Mouse (Mus musculus): ENCODE measurements around the gene Plcb4. TPM values are rescaled to one million over a fixed set of nuclear protein-coding genes. Genes with fewer than 3 reads are reported as not detected.
A peak's percentile ranks its signal among the peaks of the same experiment; 100 is the strongest.

The Plcb4 gene
- polyA plus RNA-seq, 1 experiment from 2014 or later, result 25.3 TPM

DNA sequence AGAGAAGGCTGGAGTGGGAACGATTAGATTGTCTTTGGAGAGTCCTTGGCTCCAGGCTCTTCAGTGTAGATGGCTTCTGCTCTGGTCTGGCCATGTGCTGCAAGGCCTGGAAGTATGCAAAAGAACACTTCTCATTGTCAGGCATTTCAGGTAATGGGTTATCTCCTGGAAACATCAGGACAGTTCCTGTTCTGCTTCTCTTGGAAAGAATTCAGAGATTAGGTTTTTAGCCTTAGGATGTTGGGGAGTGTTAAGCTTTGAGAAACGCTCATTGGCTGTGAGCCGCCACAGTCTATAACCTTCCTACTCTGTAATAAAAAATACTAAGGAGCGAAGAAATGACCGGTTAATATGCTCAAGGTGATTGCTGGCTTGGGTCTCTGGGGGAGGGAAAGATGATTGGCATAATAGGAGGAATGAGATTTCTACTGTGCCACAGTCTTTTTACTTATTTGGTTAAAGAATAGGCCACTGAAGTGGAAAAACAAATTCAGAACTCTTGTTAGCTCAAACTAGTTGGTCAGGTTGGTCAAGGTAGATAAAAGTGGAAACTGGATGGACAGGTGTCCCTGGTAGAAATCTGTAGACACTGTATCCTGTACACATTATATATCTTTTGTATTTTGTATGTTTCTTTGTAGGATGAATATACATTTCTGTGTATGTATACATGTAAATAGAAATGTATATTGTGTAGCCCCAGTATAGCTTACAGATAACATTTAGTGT is 21.8 kb downstream of the Plcb4 start:
- H3K27ac ChIP-seq (ENCODE audit: low read length), result no peak overlapping the region
- H3K4me1 ChIP-seq (ENCODE audit: control insufficient read depth, insufficient read depth, low read length), result no peaks in the 10 kb centered on the region
- no peaks in the 10 kb centered on the region for H3K36me3 ChIP-seq (ENCODE audit: control insufficient read depth, insufficient read depth, low read length)
- 91% methylated on average over 5 of the region's 5 CpGs for WGBS
- H3K4me3 ChIP-seq (replicated peaks; ENCODE audit: low read length), result no peak overlapping the region
- H3K9ac ChIP-seq (ENCODE audit: low read length), result no peak overlapping the region
- no peaks in the 10 kb centered on the region for H3K27me3 ChIP-seq (ENCODE audit: control insufficient read depth, insufficient read depth, low read length)
- ATAC-seq (ENCODE audit: insufficient read depth, low FRiP score), result no peak
- no peaks in the 10 kb centered on the region for H3K9me3 ChIP-seq (replicated peaks; ENCODE audit: control insufficient read depth, low read length)
- H3K4me2 ChIP-seq (ENCODE audit: low read depth, low read length), result no peak overlapping the region

DNA sequence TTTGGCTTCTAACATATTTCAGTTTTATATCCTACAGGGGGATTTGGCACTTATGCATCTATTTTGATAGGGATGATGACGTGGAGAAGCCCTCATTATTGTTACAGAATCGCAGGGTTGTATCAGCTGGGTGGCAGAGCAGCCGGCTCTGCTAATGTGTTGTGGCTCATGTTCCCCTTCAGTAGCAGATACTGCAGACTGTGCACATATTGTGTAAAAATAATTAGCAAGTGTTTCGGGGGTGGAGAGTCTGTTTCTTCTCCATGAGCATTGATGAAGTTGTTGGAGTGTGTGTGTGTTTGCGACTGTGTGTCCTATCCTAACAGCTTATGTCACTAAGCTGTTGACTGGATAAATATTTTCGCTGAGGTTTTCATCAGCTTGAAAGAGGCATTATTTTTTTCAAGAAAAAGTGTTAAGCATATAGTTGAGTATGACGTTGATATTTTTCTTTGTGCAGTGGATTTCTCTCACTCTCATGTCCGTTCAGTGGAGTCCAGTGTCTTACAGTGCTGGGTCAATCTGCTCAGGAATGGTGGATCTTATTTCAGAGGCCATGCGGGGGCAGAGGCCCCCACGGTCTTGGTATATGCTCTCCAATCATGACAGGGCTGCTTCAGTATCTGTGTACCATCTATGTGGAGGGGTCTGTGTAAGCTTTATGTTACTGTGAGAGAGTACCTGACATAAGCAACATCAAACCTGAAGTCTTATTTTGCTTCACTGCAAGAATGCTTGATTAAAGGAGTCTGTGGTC is 25.1 kb downstream of the Plcb4 start:
- Histone ChIP-seq H3K4me1 (ENCODE audit: control insufficient read depth, insufficient read depth, low read length) (peaks cover 4% of the 10 kb centered on the region), H3K4me2 (ENCODE audit: low read depth, low read length) (no peak overlapping the region), H3K9ac (ENCODE audit: low read length) (no peak overlapping the region), H3K9me3 (replicated peaks; ENCODE audit: control insufficient read depth, low read length) (no peaks in the 10 kb centered on the region), H3K36me3 (ENCODE audit: control insufficient read depth, insufficient read depth, low read length) (no peaks in the 10 kb centered on the region), H3K4me3 (replicated peaks; ENCODE audit: low read length) (no peak overlapping the region), H3K27ac (ENCODE audit: low read length) (no peak overlapping the region), H3K27me3 (ENCODE audit: control insufficient read depth, insufficient read depth, low read length) (no peaks in the 10 kb centered on the region)
- ATAC-seq (ENCODE audit: insufficient read depth, low FRiP score), result no peak
- 80% methylated on average over 10 of the region's 10 CpGs for WGBS

DNA sequence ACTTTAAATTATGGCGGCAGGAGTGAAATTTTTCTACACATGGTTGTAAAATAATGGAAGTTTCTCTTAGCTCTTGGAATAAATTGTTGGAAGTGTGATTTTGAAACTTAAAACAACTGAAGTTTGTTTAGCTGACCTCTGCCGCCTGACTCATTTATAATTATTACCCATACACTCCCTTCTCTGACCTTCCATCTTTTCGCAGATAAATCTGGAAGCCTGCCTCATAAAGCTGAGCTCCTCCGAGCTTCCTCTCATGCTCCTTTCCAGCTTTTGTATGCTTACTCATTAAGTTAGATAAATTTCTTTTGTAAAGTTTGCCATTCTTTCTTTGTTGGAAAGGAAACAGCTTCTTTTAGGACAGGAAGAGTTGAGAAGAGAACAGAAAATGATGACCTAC is 27.9 kb downstream of the Plcb4 start:
- no peaks in the 10 kb centered on the region for H3K36me3 ChIP-seq (ENCODE audit: control insufficient read depth, insufficient read depth, low read length)
- no peaks in the 10 kb centered on the region for H3K27me3 ChIP-seq (ENCODE audit: control insufficient read depth, insufficient read depth, low read length)
- H3K4me3 ChIP-seq (replicated peaks; ENCODE audit: low read length), result no peak overlapping the region
- no peaks in the 10 kb centered on the region for H3K9me3 ChIP-seq (replicated peaks; ENCODE audit: control insufficient read depth, low read length)
- peaks cover 4% of the 10 kb centered on the region for H3K4me1 ChIP-seq (ENCODE audit: control insufficient read depth, insufficient read depth, low read length)
- ATAC-seq (ENCODE audit: insufficient read depth, low FRiP score), result no peak
- no peak overlapping the region for H3K9ac ChIP-seq (ENCODE audit: low read length)
- H3K27ac ChIP-seq (ENCODE audit: low read length), result 0 out of 2 replicates have a peak overlapping the region, but pooled peaks have one; percentile 23
- no peak overlapping the region for H3K4me2 ChIP-seq (ENCODE audit: low read depth, low read length)
- 37% methylated on average over 4 of the region's 4 CpGs for WGBS

DNA sequence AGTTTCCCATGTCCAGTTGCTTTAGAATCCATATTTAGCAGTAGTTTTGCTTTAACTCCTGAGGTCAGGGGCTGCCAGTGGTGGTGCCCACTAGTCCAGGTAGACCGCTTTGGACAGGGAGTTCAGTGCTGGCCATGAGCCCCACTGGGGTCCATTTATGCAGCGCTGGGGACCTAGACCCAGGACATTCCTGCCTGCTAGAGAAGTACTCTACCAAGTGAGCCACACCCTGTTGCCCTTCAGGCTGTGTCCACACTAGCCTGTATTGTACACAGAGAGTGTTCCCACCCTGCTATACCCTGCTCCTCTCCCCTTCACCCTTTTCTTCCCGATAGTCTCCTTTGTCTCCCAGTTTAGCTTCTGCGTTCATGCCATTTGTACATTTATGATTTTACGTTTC is 28.8 kb downstream of the Plcb4 start:
- H3K27me3 ChIP-seq (ENCODE audit: control insufficient read depth, insufficient read depth, low read length), result no peaks in the 10 kb centered on the region
- peak; percentile 77; the same call in 1 of the 2 replicates for ATAC-seq (ENCODE audit: insufficient read depth, low FRiP score)

DNA sequence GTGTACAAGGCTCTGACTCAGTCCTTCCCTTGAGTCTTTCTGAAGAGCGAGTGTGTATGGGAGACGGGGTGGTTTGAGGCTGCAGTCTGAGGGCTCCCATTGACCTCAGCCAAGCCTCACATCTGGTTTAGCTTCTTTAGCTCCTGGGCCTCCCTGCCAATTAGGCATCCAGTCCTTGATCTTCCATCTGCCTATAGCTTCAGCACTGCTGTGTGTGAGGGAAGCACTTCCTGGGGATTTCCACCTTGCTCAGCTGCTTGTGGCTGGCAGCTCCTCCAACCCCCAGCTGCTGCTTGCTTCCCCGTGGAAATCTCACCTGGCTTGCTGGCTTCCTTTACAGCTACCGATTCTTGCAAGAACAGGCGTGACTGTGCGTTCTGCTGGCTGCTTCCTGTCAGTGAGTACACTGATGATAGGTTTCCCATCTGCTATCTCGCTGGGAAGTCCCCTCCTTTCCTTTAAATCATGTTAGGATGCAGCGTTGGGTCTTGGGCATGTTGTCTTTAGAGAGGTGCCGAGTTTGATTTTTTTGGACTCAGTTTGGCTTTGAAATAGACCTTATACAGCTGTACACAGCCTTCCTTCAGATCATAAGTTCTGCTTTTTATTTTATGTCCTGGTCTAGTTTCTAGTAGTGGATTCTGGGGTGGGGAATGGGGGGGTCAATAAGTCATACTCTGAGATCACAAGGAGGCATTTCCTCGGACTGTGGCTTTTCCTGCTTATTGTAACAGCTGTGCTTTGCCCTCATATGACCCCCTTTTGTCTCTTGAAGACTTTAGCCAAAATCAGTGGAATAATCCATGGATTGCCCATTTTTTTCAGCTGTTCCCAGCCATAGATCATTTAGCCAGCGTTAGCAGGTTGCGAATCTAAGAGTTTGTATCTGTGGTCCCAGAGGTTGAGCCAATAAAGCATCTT is 34.0 kb downstream of the Plcb4 start:
- H3K9ac ChIP-seq (ENCODE audit: low read length), result no peak overlapping the region
- ATAC-seq (ENCODE audit: insufficient read depth, low FRiP score), result peak; percentile 44; the same call in 1 of the 2 replicates
- H3K27ac ChIP-seq (ENCODE audit: low read length), result peak overlapping the region; percentile 15; the same call in 1 of the 2 replicates
- H3K9me3 ChIP-seq (replicated peaks; ENCODE audit: control insufficient read depth, low read length), result no peaks in the 10 kb centered on the region
- H3K27me3 ChIP-seq (ENCODE audit: control insufficient read depth, insufficient read depth, low read length), result no peaks in the 10 kb centered on the region
- 49% methylated on average over 12 of the region's 12 CpGs for WGBS
- no peak overlapping the region for H3K4me3 ChIP-seq (replicated peaks; ENCODE audit: low read length)
- H3K4me1 ChIP-seq (ENCODE audit: control insufficient read depth, insufficient read depth, low read length), result 0 out of 2 replicates have a peak, but pooled peaks cover 3% of the 10 kb centered on the region
- no peaks in the 10 kb centered on the region for H3K36me3 ChIP-seq (ENCODE audit: control insufficient read depth, insufficient read depth, low read length)
- H3K4me2 ChIP-seq (ENCODE audit: low read depth, low read length), result no peak overlapping the region

More for the DNA sequence above, 28.8 kb downstream of the Plcb4 start:
- no peaks in the 10 kb centered on the region for H3K9me3 ChIP-seq (replicated peaks; ENCODE audit: control insufficient read depth, low read length)
- no peak overlapping the region for H3K9ac ChIP-seq (ENCODE audit: low read length)
- H3K4me2 ChIP-seq (ENCODE audit: low read depth, low read length), result no peak overlapping the region
- H3K4me1 ChIP-seq (ENCODE audit: control insufficient read depth, insufficient read depth, low read length), result peaks cover 8% of the 10 kb centered on the region
- H3K27ac ChIP-seq (ENCODE audit: low read length), result no peak overlapping the region
- H3K36me3 ChIP-seq (ENCODE audit: control insufficient read depth, insufficient read depth, low read length), result no peaks in the 10 kb centered on the region
- no peak overlapping the region for H3K4me3 ChIP-seq (replicated peaks; ENCODE audit: low read length)
- 77% methylated on average over 5 of the region's 5 CpGs for WGBS

DNA sequence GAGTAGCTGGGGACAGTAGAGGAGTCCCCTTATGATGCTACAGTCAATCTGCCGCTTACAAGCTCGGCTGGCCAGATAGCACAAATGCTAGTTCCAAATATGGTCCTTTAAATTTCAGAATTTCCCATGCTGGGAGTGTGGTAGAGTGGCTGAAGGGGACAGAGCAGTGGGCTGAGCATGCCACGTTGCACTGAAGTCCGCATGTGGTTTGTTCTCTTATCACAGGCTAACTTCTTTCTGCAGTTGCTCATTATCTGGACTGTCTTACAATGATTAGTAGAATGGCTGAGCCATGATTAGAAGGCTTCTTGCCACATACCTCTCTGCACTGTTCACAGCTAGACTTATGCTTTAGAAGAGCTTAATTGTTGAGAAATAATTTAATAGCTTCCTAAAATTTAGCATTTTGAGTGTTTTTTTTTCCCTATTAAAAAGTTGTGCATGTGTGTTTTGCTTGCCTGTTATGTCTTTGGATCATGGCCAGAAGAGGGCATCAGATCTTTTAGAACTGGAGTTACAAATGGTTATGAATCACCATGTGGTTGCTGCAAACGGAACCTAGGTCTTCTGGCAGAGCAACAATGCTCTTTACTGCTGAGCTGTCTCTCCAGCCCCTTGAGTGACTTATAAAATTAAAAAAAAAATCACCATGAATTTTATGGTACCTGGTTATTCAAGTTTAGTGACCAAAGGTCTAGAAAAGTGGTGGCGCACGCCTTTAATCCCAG is 42.0 kb downstream of the Plcb4 start:
- H3K27ac ChIP-seq (ENCODE audit: low read length), result no peak overlapping the region
- no peak for ATAC-seq (ENCODE audit: insufficient read depth, low FRiP score)
- no peaks in the 10 kb centered on the region for H3K4me1 ChIP-seq (ENCODE audit: control insufficient read depth, insufficient read depth, low read length)
- H3K27me3 ChIP-seq (ENCODE audit: control insufficient read depth, insufficient read depth, low read length), result no peaks in the 10 kb centered on the region
- H3K4me2 ChIP-seq (ENCODE audit: low read depth, low read length), result no peak overlapping the region
- H3K9me3 ChIP-seq (replicated peaks; ENCODE audit: control insufficient read depth, low read length), result no peaks in the 10 kb centered on the region
- H3K36me3 ChIP-seq (ENCODE audit: control insufficient read depth, insufficient read depth, low read length), result no peaks in the 10 kb centered on the region
- WGBS, result 85% methylated on average over 7 of the region's 7 CpGs
- no peak overlapping the region for H3K4me3 ChIP-seq (replicated peaks; ENCODE audit: low read length)
- H3K9ac ChIP-seq (ENCODE audit: low read length), result no peak overlapping the region

DNA sequence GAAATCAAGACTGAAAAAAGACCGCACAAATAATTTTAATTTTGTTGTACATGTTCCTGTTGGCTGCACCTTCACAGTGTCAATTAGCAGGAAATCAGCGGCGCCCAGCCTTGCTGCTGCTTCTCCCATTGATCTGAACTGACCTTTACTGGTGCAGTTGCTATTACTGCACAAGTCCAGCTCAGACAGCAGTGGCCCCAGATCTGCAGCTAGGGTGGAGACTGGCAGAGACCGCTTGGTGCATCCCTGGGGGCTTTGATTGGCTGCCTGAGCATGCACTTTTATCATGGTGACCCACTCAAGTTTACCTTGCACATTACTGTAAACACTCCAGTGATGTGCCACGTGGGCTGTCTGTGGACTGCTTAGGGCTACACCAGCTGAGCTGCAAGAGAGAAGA is 45.9 kb downstream of the Plcb4 start:
- Histone ChIP-seq H3K4me1 (ENCODE audit: control insufficient read depth, insufficient read depth, low read length) (0 out of 2 replicates have a peak, but pooled peaks cover 3% of the 10 kb centered on the region), H3K27ac (ENCODE audit: low read length) (no peak overlapping the region), H3K4me3 (replicated peaks; ENCODE audit: low read length) (no peak overlapping the region), H3K9me3 (replicated peaks; ENCODE audit: control insufficient read depth, low read length) (no peaks in the 10 kb centered on the region), H3K36me3 (ENCODE audit: control insufficient read depth, insufficient read depth, low read length) (no peaks in the 10 kb centered on the region), H3K9ac (ENCODE audit: low read length) (no peak overlapping the region), H3K27me3 (ENCODE audit: control insufficient read depth, insufficient read depth, low read length) (no peaks in the 10 kb centered on the region), H3K4me2 (ENCODE audit: low read depth, low read length) (no peak overlapping the region)
- no peak for ATAC-seq (ENCODE audit: insufficient read depth, low FRiP score)
- WGBS, result 86% methylated on average over 5 of the region's 5 CpGs

DNA sequence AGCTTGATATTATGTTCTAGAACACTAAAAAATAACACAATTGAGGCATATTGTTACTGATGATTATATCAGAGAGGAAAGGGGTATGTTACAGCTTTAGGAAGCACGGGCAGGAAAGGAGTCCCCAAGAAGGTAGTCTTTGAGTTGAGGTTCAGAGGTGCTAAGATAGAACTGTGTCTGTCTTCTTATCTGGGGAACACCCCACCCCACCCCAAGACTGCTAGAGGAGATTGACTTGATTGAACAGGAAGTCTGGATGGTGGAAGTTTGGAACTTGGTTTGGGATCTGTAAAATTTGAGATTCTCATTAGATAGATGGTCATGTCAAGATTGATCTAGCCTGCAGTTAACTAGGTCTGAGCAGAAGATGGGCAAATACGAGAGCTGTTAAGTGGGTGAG is 48.5 kb downstream of the Plcb4 start:
- Histone ChIP-seq H3K36me3 (ENCODE audit: control insufficient read depth, insufficient read depth, low read length) (no peaks in the 10 kb centered on the region), H3K4me3 (replicated peaks; ENCODE audit: low read length) (no peak overlapping the region), H3K4me1 (ENCODE audit: control insufficient read depth, insufficient read depth, low read length) (peaks cover 21% of the 10 kb centered on the region), H3K27me3 (ENCODE audit: control insufficient read depth, insufficient read depth, low read length) (no peaks in the 10 kb centered on the region), H3K27ac (ENCODE audit: low read length) (no peak overlapping the region), H3K4me2 (ENCODE audit: low read depth, low read length) (no peak overlapping the region), H3K9ac (ENCODE audit: low read length) (no peak overlapping the region), H3K9me3 (replicated peaks; ENCODE audit: control insufficient read depth, low read length) (no peaks in the 10 kb centered on the region)
- WGBS, result 78% methylated on average over 2 of the region's 2 CpGs
- no peak for ATAC-seq (ENCODE audit: insufficient read depth, low FRiP score)

Measured in stomach, embryonic 16.5 days (tissue).